Mouse (Mus musculus): ENCODE measurements around the gene Sidt2. TPM values are rescaled to one million over a fixed set of nuclear protein-coding genes. Genes with fewer than 3 reads are reported as not detected.

Gene Sidt2
- polyA plus RNA-seq, 1 experiment: 9.5 TPM

GRCm38 (mm10) chr9:45919895-45920294 lies 35.2 kb downstream of the Sidt2 start:
- Histone ChIP-seq H3K36me3 (replicated peaks; ENCODE audit: low read length) (peaks cover 95% of the 10 kb centered on the region), H3K27me3 (replicated peaks) (no peaks in the 10 kb centered on the region), H3K4me3 (replicated peaks) (no peak overlapping the region), H3K9me3 (no peaks in the 10 kb centered on the region), H3K4me1 (peaks cover 10% of the 10 kb centered on the region)
- TF ChIP-seq FLI1 (IDR thresholded peaks at IDR 0.05; ENCODE audit: low read length) (no peak), GATA1 (IDR thresholded peaks at IDR 0.05; ENCODE audit: borderline replicate concordance, low read length) (no peak)

DNA sequence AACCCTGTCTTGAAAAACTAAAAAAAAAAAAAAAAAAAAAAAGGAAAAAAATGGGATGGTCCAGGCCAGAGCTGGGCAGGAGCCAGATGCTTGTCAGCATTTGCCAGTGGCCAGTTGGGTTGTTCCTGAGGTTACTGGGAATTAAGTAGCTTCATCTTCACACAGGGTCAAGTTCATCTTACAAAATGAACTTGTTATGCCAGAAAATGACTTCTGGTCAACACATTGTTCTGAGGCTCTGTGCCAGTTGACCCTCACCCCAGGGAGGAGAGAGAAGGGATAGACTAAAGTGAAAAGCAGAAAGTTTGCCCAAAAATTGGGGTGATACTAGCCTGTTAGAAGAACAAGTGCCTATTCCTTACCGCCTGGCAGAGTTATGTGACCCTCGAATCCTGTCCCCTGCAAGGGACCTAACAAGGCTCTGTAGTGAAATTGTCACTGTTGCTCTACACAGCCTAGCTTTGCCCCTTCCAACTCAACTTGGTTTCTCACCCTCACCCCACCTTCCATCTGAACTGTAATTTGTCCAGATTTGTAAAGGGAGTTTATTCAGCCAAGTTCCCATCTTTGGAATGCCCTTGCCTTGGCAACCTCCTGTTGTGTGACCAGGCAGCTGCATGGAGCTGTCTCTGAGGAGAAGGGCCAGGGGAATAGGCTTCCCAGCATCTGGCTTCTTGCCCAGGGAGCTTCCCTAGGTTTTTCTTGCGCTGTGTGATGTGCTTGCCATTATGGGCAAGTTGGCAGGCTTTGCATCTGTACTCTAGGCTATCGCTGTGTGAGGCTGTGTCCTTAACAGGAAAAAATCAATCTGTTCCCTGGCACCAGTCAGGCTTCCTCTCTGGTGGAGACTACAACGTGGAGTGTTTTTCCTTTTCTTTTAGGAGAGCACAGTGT lies 37.8 kb downstream of the Sidt2 start:
- H3K36me3 ChIP-seq (replicated peaks; ENCODE audit: low read length): peaks cover 97% of the 10 kb centered on the region
- H3K4me1 ChIP-seq: peaks cover 10% of the 10 kb centered on the region
- TF ChIP-seq GATA1 (IDR thresholded peaks at IDR 0.05; ENCODE audit: borderline replicate concordance, low read length) (no peak), FLI1 (IDR thresholded peaks at IDR 0.05; ENCODE audit: low read length) (no peak)
- no peaks in the 10 kb centered on the region for H3K27me3 ChIP-seq (replicated peaks)
- H3K9me3 ChIP-seq: no peaks in the 10 kb centered on the region
- H3K4me3 ChIP-seq (replicated peaks): no peak overlapping the region

DNA sequence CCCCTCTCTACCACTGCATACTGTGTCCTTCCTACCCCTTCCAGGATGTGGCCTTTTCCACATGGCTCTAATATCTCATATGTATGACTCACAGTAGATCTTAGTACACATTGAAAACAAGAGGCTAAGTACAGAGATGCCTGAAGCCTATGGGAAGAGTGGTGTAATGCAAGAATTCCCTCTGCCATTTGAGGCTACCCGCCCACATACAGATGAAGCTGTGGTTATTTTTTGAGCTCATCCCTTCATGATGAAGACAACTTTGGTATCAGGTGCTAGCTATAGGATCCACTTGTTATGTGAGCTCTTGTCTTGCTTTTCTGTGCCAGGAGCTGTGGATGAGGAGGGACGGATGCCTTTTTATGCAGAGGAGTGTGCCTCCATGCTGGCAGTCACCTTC lies 39.4 kb downstream of the Sidt2 start:
- H3K4me1 ChIP-seq: peaks cover 10% of the 10 kb centered on the region
- peaks cover 99% of the 10 kb centered on the region for H3K36me3 ChIP-seq (replicated peaks; ENCODE audit: low read length)
- no peaks in the 10 kb centered on the region for H3K27me3 ChIP-seq (replicated peaks)
- H3K9me3 ChIP-seq: no peaks in the 10 kb centered on the region
- no peak overlapping the region for H3K4me3 ChIP-seq (replicated peaks)
- no peak for TF ChIP-seq FLI1 (IDR thresholded peaks at IDR 0.05; ENCODE audit: low read length)
- no peak for TF ChIP-seq GATA1 (IDR thresholded peaks at IDR 0.05; ENCODE audit: borderline replicate concordance, low read length)

- Histone ChIP-seq H3K4me1 (peaks cover 32% of the 10 kb centered on the region), H3K27me3 (replicated peaks) (no peaks in the 10 kb centered on the region), H3K9me3 (no peaks in the 10 kb centered on the region), H3K36me3 (replicated peaks; ENCODE audit: low read length) (peaks cover 85% of the 10 kb centered on the region), H3K4me3 (replicated peaks) (no peak overlapping the region)
- TF ChIP-seq FLI1 (IDR thresholded peaks at IDR 0.05; ENCODE audit: low read length) (no peak), GATA1 (IDR thresholded peaks at IDR 0.05; ENCODE audit: borderline replicate concordance, low read length) (no peak)
These were observed 43.4 kb downstream of the Sidt2 start for GRCm38 (mm10) chr9:45911673-45912072.

GRCm38 (mm10) chr9:45910995-45911394 lies 44.1 kb downstream of the Sidt2 start:
- H3K4me1 ChIP-seq: peaks cover 32% of the 10 kb centered on the region
- no peaks in the 10 kb centered on the region for H3K27me3 ChIP-seq (replicated peaks)
- peaks cover 79% of the 10 kb centered on the region for H3K36me3 ChIP-seq (replicated peaks; ENCODE audit: low read length)
- TF ChIP-seq GATA1 (IDR thresholded peaks at IDR 0.05; ENCODE audit: borderline replicate concordance, low read length) (no peak), FLI1 (IDR thresholded peaks at IDR 0.05; ENCODE audit: low read length) (no peak)
- no peaks in the 10 kb centered on the region for H3K9me3 ChIP-seq
- no peak overlapping the region for H3K4me3 ChIP-seq (replicated peaks)

DNA sequence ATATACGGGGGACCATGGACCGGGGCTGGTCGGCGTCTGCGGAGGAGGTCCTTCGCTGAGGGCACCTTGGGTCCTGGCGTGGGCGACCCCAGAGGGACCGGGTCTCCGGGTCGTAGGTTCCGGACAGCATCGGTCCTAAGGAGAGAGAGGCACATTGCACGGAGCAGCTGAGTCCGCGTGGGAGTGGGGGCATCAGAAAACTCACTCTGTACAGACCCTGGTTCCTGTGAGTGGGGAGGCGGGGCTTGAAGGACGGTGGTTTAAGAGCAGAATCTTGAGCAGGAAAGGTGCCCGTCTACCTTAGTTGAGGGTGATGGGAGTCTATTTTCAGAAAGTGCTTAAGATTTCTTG lies 48.0 kb downstream of the Sidt2 start:
- Histone ChIP-seq H3K4me3 (replicated peaks) (peak overlapping the region; percentile 99), H3K27me3 (replicated peaks) (no peaks in the 10 kb centered on the region), H3K9me3 (no peaks in the 10 kb centered on the region), H3K4me1 (peaks cover 46% of the 10 kb centered on the region), H3K36me3 (replicated peaks; ENCODE audit: low read length) (peaks cover 60% of the 10 kb centered on the region)
- TF ChIP-seq FLI1 (IDR thresholded peaks at IDR 0.05; ENCODE audit: low read length): no peak

GRCm38 (mm10) chr9:45906355-45907077 lies 48.5 kb downstream of the Sidt2 start, which contains the start of the genes Pcsk7 and Rnf214:
Gene Pcsk7 (plus strand): TSS chr9:45906497.
Gene Rnf214 (minus strand): TSS chr9:45906911.
- Histone ChIP-seq H3K4me1 (peaks cover 46% of the 10 kb centered on the region), H3K27me3 (replicated peaks) (no peaks in the 10 kb centered on the region), H3K9me3 (no peaks in the 10 kb centered on the region), H3K4me3 (replicated peaks) (peak within 1 kb of the TSS; percentile 99), H3K36me3 (replicated peaks; ENCODE audit: low read length) (peaks cover 60% of the 10 kb centered on the region)
- TF ChIP-seq FLI1 (IDR thresholded peaks at IDR 0.05; ENCODE audit: low read length) (no peak), GATA1 (IDR thresholded peaks at IDR 0.05; ENCODE audit: borderline replicate concordance, low read length) (no peak)

DNA sequence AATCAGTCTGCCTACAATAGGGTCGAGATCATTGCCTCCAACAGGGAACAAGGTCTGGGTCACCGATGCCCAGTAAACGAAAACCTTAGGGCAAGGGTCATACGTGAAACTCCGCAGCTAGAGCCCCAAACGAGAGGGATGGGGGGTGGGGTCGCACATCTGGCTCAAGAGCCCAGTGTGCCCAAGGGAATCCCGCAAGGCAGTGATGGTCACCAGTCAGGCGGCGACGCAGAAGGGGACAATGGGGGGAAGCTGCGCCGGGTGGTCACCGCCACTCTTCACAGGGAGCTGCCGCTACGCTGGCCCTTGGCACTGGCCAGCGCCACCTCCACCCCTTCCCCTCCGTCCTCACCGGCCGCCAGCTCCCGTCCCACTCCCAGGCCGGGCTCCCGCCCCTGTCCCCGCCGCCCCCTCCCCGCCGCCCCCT lies 49.2 kb downstream of the Sidt2 start:
- no peaks in the 10 kb centered on the region for H3K9me3 ChIP-seq
- no peak for TF ChIP-seq FLI1 (IDR thresholded peaks at IDR 0.05; ENCODE audit: low read length)
- TF ChIP-seq GATA1 (IDR thresholded peaks at IDR 0.05; ENCODE audit: borderline replicate concordance, low read length): no peak
- no peaks in the 10 kb centered on the region for H3K27me3 ChIP-seq (replicated peaks)
- H3K36me3 ChIP-seq (replicated peaks; ENCODE audit: low read length): peaks cover 57% of the 10 kb centered on the region
- H3K4me3 ChIP-seq (replicated peaks): peak overlapping the region; percentile 99
- peaks cover 46% of the 10 kb centered on the region for H3K4me1 ChIP-seq

DNA sequence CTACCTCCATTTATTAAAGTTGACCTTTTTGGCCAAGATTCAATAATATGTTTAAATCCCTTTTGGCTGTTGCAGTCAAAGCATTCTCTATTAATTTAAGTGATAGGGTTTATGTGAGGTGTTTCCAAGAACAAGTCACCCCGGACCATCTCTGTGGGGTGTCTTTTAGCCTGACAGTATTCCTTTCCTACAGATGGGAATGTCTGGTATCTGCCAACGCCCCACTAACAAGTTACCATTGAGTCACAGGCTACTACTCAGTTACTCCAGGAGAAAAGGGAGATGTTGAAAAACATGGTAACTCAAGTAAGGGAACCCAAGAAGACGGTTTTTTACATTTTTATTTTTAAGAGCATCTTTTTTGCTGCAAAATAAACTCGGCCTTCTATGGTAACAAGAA lies 49.9 kb downstream of the Sidt2 start:
- Histone ChIP-seq H3K27me3 (replicated peaks) (no peaks in the 10 kb centered on the region), H3K4me1 (peaks cover 42% of the 10 kb centered on the region), H3K4me3 (replicated peaks) (peak overlapping the region; percentile 99), H3K36me3 (replicated peaks; ENCODE audit: low read length) (peaks cover 53% of the 10 kb centered on the region), H3K9me3 (no peaks in the 10 kb centered on the region)
- TF ChIP-seq FLI1 (IDR thresholded peaks at IDR 0.05; ENCODE audit: low read length) (no peak), GATA1 (IDR thresholded peaks at IDR 0.05; ENCODE audit: borderline replicate concordance, low read length) (no peak)

- TF ChIP-seq GATA1 (IDR thresholded peaks at IDR 0.05; ENCODE audit: borderline replicate concordance, low read length) (no peak), FLI1 (IDR thresholded peaks at IDR 0.05; ENCODE audit: low read length) (no peak)
- H3K4me1 ChIP-seq: peaks cover 10% of the 10 kb centered on the region
- no peaks in the 10 kb centered on the region for H3K9me3 ChIP-seq
- no peak overlapping the region for H3K4me3 ChIP-seq (replicated peaks)
- H3K36me3 ChIP-seq (replicated peaks; ENCODE audit: low read length): peaks cover 88% of the 10 kb centered on the region
- no peaks in the 10 kb centered on the region for H3K27me3 ChIP-seq (replicated peaks)
These were observed 61.4 kb downstream of the Sidt2 start for GRCm38 (mm10) chr9:45893681-45894080.

Other genes with a start within 250 kb of the Sidt2 start
- 13.4 TPM in 1 of 2 replicates, not detected in the other for gene Cep164, start 126.6 kb downstream of the Sidt2 start, polyA plus RNA-seq (2012; ENCODE audit: insufficient read depth, low replicate concordance)
- gene Bace1, start 116.7 kb downstream of the Sidt2 start, polyA plus RNA-seq (2012; ENCODE audit: insufficient read depth, low replicate concordance): 0.37 and 1.5 TPM in 2 replicates
- 6.5 and 7.7 TPM in 2 replicates for gene Pcsk7, start 48.8 kb downstream of the Sidt2 start, polyA plus RNA-seq (2012; ENCODE audit: insufficient read depth, low replicate concordance)
- 5.8 and 6.8 TPM in 2 replicates for gene Rnf214, start 48.3 kb downstream of the Sidt2 start, polyA plus RNA-seq (2012; ENCODE audit: insufficient read depth, low replicate concordance)
- 1.8 TPM in 1 of 2 replicates, not detected in the other for gene Tagln, start 19.2 kb downstream of the Sidt2 start, polyA plus RNA-seq (2012; ENCODE audit: insufficient read depth, low replicate concordance)
- 17.5 and 72.4 TPM in 2 replicates for gene Pafah1b2, start 57.4 kb upstream of the Sidt2 start, polyA plus RNA-seq (2012; ENCODE audit: insufficient read depth, low replicate concordance)
- gene Sik3, start 57.6 kb upstream of the Sidt2 start, polyA plus RNA-seq (2012; ENCODE audit: insufficient read depth, low replicate concordance): 14.0 and 17.3 TPM in 2 replicates

Measured in megakaryocyte, embryonic 14.5 days (primary cell).